Mouse (Mus musculus): ENCODE measurements around the gene Mgam. TPM values are rescaled to one million over a fixed set of nuclear protein-coding genes. Genes with fewer than 3 reads are reported as not detected.
"Not testable (repeated sequence)": the region's sequence is repeated elsewhere in the genome, so short reads cannot be mapped to it uniquely, and the experiment has no call there.

Mgam gene
- total RNA-seq (2021), result 3.0 TPM in 2 replicates
- long read RNA-seq, partial matches to known transcripts, result 4 of 4 reads
- long read RNA-seq, other reads (novel, unspliced or antisense), result 0 of 4 reads

DNA sequence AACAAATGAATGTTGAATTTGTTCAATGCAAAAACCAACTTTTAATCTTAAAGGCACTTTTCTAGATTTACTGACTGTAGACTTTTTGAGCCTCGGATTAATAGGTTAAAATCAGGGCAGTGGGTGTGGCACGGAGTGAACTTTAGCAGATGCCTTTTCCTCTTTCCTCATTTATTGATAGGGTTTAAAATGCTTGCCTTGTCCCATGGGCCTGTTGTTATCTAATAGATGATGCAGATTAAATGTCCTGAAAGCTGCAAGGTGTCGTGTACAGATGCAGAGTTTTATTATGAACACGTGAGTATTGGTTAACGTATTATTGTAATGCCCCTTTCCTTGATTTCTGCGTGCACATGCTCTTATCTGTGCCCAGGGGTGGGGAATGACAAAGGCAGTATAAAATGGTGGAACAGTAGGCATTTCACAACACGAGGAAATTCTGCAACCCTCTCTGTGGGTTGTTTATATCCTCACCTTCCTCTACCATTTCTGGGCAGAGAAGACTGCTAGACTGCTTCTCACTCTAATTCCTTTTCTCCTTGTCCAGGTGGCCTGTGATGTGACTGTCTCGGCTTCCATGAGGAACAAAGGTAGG lies at the start of gene Mgam:
Gene Mgam, plus strand, starts transcription at position 426 of the 595 bp plus-strand sequence.
- no peak for DNase-seq

DNA sequence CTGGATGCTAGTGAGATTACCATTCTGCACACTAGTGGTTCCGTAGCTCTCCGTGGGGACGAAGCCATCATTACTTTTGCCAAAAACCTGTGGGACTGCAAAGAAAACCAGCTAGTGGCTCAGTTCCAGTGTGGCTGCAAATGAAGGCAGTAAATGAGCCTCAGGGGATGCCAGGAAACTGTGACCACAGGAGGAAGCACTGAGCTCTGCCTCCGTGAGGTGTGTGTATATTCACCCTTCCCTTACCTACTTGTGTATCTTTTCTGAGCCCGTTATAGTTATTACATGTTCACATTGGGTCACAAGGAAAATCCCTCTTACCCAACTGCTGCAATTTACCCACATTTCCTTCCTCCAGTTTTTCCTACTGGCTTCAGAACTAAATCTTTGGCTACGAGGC lies 44.3 kb upstream of the Mgam start:
- no peak for DNase-seq

DNA sequence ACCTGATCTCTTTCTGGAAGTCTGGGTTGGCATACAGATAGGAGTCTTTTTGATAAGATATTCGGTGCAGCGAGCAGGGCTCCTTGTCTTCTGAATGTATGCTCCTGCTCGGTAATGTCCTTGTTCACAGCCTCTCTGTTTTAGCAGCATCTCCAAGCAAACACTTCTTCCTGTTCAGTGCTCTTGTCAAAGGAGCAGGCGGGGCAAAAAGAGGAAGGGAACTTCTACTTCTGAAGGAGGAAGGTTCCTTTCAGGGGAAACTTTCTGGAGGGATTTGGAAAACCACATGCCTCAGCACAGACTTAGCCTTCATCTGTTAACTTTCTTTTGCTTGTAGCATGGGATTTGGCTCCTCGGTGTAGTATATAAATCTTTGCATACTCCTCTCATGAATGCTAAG lies 43.0 kb upstream of the Mgam start, which contains the start of gene Clec5a:
Gene Clec5a, minus strand, starts transcription at position 177 of the 400 bp plus-strand sequence.
- no peak for DNase-seq

DNA sequence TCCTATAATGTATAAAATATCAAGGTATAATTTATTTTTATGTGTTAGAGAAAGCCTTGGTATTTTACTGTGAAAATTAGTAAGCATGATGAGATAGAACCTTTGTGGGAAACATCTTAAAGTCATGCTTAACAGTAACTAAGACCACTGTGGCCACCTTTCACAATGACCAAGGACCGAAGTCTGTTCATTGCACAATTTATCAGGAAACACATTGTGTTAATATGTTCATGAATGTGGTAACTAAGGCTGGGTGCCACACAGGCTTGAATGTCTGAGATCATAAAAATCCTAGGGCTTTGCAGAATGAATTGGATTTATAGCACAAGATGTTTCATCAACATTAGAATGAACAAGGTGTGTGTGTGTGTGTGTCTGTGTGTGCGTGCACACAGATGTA lies 40.3 kb upstream of the Mgam start:
- DNase-seq, result no peak

DNA sequence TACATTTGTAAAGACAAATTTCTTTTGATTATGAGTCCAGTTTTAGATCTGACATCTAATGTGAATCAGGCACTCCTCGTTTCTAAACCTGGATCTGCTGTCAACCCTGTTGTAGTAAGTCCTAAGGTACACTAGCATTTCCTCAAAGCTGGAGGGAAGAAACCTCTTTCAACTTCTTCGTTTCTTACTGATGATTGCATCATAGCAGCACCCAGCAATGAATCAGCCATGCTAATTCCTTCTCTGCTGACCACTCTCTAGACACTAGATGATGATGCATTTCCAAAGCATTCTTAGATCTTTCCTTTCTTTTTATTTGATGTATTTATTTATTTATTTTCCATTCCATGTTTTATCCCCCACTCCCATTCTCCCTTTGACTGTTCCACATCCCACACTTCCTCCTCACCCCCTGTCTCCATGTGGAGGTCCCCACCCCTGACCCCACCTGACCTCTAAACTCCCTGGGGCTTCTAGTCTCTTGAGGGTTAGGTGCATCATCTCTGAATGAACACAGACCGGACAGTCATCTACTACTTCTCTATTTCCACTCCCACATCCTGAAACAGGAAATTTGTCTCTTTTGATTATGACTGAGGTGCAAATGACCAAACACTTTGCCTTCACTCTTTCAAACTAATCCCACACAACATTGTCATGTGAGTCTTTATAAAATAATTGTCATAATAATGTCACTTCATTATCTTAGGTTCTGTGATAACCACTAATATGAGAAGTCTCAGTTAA lies 33.7 kb upstream of the Mgam start:
- DNase-seq, result no peak

DNA sequence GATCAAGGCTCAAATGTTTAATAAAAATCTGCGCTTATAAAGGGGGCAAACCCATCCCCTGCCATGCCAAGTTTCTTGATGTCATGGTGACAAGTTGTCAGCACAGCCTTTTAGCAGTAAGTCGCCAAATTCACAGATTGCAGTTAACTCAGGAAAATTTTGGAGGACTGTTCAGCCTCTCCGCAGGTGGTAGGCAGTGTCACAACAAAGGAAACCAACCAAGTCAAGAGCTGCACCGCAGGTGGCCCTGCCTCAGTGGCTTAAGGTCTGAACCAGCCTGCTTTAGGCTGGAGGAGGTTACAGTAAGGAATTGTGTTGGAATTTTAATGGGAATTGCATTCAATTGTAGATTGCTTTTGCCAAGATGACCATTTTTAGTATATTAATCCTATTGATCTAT lies 30.1 kb upstream of the Mgam start:
- DNase-seq, result not testable (repeated sequence)

DNA sequence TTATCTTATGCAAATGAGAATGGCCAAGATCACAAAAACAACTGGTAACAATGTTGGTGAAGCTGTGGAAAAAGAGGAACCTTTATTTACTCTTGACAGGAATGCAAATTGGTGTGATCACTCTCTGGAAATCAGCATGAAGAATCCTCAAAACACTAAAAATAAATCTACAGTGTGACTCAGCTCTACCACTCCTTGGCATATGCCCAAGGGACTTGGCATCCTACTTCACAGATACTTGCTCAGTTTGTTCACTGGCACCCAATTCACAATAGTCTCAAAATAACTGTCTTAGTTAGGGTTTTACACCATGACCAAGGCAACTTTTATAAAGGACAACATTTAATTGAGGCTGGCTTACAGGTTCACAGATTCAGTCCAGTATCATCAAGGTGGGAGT lies 21.2 kb upstream of the Mgam start:
- DNase-seq, result peak; percentile 56

DNA sequence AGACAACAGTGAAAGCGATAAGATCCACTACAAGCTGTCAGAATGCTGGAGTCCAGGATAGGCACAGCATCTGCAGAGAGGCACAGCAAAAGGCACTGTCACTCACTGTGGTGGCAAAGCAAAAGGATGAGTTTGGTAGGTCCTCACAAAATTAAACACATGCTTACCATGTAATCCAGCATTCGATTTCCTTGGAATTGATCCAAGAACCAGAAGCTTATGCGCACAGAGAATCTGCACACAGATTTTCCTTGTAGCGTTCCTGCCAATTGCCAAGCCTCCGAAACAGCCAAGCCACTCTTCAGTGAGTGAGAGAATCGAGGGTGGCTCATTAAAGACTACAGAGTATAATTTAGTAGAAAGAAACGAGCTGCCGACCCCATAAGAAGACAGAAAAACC lies 18.4 kb upstream of the Mgam start:
- no peak for DNase-seq

DNA sequence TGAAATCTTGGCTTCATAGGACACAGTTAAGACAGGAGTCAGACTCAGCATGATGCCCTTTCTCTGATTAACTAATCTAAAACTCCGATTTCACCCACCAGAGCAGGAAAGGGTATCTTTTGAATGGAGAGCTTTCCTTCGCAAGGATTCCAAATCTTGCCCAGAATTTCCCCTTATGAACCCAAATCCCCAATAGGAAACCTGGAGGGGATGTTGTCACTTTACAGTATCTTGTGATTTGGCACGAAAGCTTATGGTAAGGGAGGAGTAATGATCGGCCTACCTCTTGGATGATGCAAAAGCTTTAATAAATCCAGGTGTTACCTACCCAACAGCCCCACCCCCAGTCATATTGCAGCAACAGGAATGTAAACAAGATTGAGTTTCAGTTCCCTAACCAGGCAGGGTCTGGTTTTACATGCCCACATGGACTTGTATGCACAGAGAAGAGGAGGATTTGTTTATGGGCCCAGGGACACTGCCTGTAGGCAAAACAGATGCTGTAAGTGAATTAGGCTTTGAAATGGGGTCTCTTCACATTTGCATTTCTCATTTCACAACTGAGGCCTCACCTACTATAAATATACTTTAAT lies 15.3 kb upstream of the Mgam start, which contains the start of gene Tas2r138:
Gene Tas2r138, minus strand, starts transcription at position 51 of the 593 bp plus-strand sequence.
- DNase-seq, result no peak

DNA sequence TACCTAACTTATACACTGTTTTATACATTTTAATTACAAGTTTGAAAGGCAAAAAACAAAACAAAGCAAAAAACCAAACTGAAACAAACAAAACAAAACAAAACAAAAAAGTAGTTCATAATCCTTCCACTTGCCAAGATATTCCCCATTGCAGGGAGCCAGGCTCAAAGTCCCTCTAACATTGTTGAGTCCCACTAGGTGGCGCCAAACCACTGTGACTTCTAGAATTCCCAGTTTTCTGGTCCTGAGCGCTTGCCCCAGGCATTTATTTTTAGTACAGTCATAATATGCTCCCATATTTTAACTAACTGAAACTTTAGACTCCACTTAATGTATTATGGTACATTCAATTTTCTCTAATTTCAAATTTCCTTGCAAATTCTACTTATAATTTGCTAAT lies 10.7 kb upstream of the Mgam start:
- peak; percentile 75 for DNase-seq

DNA sequence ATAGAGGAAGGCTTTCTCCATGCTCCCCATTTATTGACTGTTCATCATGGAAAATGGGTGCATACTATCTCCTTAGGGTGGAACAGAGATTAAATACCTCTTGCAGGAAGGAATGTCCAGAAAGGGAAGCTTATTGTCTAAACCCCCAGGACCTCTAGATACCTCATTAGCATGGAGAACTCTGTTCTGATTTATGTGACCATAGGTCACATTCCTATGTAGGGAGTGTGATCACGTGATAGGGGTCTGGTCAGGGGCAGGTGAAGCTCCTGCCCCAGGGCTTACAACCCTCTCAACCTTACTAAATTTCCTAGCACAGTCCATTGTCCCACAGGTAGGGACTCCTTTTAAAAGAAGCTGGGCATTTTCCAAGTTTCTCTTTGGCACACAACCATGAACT lies 2.5 kb upstream of the Mgam start:
- no peak for DNase-seq

DNA sequence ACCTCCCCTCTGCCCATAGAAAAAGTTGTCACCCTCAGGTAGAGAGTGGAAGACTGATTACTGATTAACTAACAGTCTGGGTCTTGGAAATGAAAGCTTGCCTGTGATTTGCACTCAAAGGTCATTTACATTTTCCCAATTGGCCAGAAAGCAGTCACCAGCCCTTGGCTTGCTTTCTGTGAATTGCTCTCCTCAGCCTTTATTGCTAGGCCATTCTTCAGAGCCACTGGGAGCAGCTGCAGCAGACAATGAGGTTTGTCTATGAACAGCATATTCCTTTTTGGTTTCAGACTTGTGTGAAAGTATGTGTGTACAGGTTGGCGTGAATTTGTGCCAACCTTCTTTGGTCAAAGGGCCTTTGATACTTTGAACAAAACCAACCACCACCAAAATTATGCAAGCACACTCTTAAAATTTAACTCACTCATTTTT lies 6.0 kb downstream of the Mgam start:
- no peak for DNase-seq

DNA sequence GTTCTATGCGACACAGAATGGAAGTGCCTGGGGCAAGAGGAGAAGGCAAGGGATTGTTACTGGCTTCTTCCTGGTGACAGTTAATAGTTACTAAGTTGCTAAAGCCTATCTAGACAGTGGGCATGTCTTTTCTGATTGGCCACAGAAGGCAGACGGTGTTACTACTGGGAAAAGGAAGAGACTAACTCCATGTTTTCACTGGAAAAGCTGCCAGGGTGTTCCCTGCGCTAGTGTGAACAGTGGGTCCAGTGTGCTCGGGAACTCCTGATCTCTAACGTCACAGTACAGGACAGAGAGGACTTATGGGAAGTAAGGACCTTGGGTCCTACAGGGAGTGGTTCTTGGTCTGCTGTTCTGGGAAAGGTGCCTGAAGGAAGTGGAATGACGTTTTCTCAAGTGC lies 6.9 kb downstream of the Mgam start:
- no peak for DNase-seq

DNA sequence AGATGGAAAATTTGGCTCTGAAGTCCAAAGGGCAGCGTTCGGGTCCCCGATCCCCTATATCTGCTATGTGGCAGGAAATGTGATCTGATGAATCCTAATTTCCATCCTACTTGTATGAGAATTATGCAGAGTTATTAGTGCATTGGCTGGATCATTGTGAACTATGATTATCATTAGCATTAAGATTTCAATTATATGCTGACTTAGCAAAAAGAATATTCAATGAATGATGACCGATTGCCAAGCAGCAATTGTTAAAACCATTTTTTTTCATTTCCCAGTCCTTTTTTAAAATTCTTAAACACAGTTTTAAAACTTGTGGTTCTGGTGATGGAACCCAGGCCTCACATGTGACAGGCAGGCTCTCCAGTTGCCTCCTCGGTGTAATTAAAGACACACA lies 9.1 kb downstream of the Mgam start:
- no peak for DNase-seq

DNA sequence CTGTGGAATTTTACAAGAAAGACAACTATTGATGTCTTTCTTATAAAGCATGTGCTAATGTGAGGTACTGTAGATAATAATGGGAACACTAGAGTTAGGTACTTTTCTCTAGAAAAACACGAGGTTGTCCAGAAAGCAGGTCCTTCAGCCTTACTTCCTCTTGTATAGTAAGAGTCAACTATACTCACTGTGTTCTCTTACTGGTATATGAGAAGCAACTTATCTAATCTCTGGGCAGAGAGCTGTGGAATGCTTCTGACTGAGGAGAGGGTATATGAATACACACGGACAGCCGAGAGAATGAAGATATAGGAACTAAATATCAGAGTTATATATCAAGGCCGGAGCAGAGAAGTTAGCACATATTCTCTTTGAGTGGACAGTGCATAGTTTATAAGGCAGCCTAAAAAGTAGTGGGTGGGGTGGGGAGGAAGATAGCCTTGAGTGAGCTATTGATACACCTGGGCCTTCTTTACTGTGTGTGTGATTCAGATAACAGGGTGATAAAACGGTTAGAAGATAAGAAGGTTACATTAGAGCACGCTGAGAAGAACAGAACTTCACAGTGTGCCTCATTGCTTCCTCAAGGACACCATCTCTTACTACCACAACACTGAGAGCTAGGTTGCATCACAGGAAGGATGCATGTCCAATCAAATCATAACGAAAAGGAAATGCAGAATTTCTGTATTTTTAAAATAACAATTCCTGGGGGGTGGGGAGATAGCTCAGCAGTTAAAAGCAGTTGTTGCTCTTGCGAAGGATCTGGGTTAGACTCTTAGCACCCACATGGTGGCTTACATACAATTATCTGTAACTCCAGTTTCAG lies 12.3 kb downstream of the Mgam start:
- DNase-seq, result no peak

DNA sequence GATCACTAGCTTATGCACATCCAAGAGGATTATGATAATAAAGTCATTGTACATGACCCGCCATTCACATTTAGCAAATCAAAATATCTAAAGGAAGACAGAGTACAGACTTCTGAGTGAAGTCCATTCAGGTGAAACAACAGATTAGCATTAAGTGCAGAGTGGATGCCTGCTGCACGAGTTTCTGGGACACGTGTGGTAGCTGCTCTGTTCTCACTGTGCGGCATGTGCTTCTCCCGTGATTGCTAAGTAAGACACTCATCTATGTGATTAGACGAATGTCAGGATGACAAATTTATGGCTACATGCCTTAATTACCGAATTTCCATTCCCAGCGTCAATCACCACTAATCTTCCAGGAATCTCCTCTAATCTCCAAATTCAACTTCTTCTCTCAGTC lies 17.1 kb downstream of the Mgam start:
- DNase-seq, result no peak

DNA sequence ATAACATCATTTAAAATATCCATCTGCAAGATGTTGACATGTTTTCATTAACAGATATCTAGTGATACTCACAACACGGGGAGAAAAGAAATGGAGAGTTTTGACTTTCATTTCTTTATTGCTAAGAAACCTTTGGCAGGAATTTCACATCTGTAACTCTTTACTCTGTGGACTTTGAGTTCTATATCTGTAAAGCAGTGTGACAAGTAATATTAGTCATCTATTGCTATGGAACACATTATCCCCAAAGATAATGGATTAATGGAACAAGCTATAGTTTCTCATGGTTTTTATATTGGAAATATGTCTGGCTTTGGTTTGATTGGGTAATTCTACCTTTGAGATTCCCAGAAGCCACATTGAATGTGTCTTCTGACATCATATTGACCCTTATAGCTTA lies 22.3 kb downstream of the Mgam start:
- DNase-seq, result no peak

DNA sequence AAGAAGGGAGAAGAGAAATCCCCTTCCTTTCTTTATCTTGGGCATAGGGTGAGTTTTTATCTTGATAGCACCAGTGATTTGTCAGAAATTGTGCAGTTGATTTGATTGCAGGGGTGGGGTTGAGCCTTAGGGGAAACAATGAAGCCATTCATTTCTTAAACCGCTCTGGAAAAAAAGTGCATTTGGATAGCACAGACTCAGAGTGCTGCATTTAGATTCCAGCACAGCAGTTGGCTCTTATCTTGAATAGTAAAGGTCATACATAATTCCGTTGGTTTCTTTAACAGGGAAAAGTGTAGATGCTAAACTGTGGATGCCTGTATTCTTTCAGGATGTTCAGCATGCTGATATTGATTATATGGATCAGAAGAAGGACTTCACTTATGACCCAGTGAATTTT lies 32.3 kb downstream of the Mgam start:
- no peak for DNase-seq

DNA sequence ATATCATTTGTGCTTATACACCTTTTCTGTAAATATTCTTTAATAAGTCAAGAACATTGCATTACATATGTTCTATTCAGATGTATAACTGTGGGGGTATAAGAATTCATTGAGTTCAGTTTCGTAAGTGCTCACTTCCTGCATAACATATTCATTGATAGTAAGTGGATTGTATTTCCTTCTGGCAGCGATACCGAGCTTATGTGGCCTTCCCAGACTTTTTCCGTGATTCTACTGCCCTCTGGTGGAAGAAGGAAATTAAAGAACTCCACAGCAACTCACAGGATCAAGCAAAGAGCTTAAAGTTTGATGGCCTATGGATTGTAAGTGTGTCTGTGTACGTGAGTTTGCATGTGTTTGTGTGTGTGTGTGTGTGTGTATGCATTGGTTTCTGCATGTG lies 60.5 kb downstream of the Mgam start:
- DNase-seq, result no peak

DNA sequence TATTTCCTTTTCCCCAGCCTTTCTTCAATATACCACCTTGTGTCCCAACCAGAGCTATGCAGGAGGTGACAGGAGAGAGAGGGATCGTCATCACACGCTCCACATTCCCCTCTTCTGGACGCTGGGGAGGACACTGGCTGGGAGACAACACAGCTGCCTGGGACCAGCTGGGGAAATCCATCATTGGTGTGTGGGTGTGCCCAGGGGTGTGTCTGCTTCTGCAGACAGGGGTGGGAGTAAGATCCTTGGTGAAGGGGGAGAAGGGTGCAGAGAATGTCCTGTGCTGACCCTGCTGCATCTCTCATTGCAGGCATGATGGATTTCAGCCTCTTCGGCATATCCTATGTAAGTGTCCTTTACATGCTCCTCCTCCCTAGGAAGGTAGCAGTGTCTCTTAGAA lies 63.4 kb downstream of the Mgam start:
- DNase-seq, result not testable (repeated sequence)

DNA sequence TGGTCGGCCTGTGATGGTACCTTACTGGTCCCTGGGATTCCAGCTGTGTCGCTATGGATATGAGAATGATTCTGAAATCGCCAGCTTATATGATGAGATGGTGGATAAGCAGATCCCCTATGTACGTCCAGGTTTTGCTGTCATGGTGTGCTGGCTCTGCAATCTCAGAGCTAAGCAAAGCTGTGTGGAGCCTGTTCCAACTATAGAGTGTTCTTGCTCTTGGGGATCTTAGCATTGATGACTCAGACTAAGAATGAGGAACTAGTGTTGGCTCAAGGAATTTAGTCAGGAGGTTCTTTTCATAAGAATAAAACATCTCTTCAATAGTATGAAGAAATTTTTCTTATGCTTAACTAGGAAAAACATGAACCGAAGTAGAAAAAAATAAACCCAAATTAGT lies 84.9 kb downstream of the Mgam start:
- not testable (repeated sequence) for DNase-seq

DNA sequence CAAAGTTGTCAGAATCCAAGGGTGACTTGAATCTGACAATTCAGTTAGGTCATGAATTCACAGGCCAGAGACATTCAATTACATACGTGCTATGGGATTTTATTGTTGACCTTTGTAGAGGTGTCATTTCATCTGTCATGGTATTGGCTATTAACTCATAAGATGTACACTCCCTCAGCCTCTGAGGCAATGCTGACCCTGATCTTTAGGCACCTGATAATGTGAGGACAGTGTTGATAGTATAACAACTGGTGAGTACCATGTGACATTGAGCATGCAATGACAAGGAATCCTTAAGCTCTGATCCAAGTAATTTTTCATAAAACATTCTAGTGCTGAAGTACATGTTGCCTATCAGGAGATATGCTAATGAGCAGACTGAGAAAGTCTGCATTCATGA lies 87.1 kb downstream of the Mgam start:
- no peak for DNase-seq

DNA sequence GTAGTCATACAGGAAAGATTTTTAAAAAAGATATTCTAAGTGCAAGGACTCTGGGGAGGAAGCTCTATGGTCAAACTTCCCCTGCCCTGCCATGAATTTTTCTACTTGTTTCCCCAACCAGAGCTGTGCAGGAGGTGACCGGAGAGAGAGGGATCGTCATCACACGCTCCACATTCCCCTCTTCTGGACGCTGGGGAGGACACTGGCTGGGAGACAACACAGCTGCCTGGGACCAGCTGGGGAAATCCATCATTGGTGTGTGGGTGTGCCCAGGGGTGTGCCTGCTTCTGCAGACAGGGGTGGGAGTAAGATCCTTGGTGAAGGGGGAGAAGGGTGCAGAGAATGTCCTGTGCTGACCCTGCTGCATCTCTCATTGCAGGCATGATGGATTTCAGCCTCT lies 99.9 kb downstream of the Mgam start:
- not testable (repeated sequence) for DNase-seq
